Mouse (Mus musculus): ENCODE data around the gene Chrm4. TPM values are rescaled to one million over a fixed set of nuclear protein-coding genes. Genes with fewer than 3 reads are reported as not detected.

Gene Chrm4
- total RNA-seq (2014; rRNA removed) = 3.3 and 4.4 TPM in 2 replicates
- polyA plus RNA-seq (2015; fragmentation: Nextera tagmentation; extraction: Ambion mirVana) = 0.75 and 0.93 TPM in 2 replicates

- H3K4me3 ChIP-seq (ENCODE audit: low read length) = no peak within 1 kb of the TSS
- no peak within 1 kb of the TSS for H3K27ac ChIP-seq
- no peaks in the 10 kb centered on the region for H3K36me3 ChIP-seq (ENCODE audit: insufficient read depth, low read length)
- 0 out of 2 replicates have a peak within 1 kb of the TSS, but pooled peaks have one; percentile 6 for H3K4me2 ChIP-seq (ENCODE audit: low read depth, low read length)
- no peak for ATAC-seq
- peaks cover 13% of the 10 kb centered on the region; the same call in 1 of the 2 replicates for H3K27me3 ChIP-seq (ENCODE audit: insufficient read depth, low read length)
- no peaks in the 10 kb centered on the region for H3K9me3 ChIP-seq (ENCODE audit: low read length)
- no peak for DNase-seq (ENCODE audit: low spot score)
- WGBS = 94% methylated on average over 3 of the region's 3 CpGs
- H3K9ac ChIP-seq (replicated peaks; ENCODE audit: low read length) = no peak within 1 kb of the TSS
- no peak for TF ChIP-seq CTCF (IDR thresholded peaks at IDR 0.05; ENCODE audit: low read depth)
- peaks cover 7% of the 10 kb centered on the region; the same call in 1 of the 2 replicates for H3K4me1 ChIP-seq (ENCODE audit: insufficient read depth, low read length)
These were observed at the start of gene Chrm4 for GRCm38 (mm10) chr2:91926949-91927348. Chrm4 (plus strand) TSS chr2:91927249.

DNA sequence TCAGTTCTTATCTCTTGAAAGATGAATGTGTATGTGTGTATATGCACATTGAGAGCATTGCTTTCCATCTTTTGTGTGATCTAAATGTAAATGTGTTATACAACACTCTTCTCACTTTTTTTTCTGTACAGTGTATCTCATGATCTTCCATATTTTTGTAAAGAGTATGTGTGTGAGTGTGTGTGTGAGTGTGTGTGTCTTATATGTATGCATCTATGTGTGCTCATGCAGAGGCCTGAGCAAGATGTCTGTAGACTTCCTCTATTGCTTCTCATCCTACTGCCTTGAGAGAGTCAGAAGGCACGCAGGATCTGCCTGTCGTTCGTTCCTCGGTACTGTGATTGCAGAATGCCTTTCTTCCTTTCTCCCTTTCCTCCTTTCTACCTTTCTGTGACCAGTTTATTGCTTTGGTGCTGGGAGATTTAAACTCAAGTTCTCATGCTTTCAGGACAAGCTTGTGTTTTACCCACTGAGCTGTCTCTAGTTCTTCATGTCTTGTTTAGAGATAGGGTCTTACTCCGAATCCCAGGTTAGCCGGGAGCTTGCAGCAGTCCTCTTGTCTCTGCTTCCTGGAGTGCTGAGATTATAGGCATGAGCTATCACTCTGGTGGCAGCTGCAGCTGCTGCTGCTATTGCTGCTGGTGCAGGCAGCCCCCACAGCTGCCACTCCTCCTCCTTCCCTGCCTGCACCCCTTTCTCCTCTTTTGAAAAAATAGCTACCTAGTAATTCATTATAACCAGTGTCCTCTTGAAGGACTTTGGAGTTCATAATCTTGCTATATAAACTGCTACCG lies 48.5 kb upstream of the Chrm4 start:
- Histone ChIP-seq H3K4me3 (ENCODE audit: low read length) (no peak overlapping the region), H3K27me3 (ENCODE audit: insufficient read depth, low read length) (no peaks in the 10 kb centered on the region), H3K27ac (no peak overlapping the region), H3K4me2 (ENCODE audit: low read depth, low read length) (no peak overlapping the region), H3K9ac (replicated peaks; ENCODE audit: low read length) (no peak overlapping the region), H3K4me1 (ENCODE audit: insufficient read depth, low read length) (no peaks in the 10 kb centered on the region), H3K9me3 (ENCODE audit: low read length) (no peaks in the 10 kb centered on the region), H3K36me3 (ENCODE audit: insufficient read depth, low read length) (no peaks in the 10 kb centered on the region)
- DNase-seq (ENCODE audit: low spot score) = no peak
- WGBS = 65% methylated on average over 7 of the region's 7 CpGs
- no peak for ATAC-seq
- no peak for TF ChIP-seq CTCF (IDR thresholded peaks at IDR 0.05; ENCODE audit: low read depth)

DNA sequence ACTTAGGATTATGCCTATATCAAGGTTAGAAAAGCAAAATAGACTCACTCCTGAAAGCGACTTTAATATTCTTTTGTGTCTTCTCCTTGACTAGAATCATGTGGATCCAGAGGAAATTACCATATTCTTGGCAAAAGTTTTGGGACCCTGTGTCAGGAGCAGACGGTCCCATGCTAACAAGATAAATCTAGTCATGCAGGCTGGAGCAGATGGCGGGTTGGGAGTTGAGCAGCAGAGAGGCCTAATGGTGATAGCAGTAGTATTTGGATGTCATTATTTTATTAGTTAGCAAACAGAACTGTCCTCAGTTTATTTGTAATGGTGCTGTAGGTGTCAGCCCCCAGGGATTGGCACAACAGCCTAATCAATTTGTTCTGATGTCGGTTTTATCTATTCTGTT lies 43.1 kb upstream of the Chrm4 start:
- no peak for TF ChIP-seq CTCF (IDR thresholded peaks at IDR 0.05; ENCODE audit: low read depth)
- Histone ChIP-seq H3K9ac (replicated peaks; ENCODE audit: low read length) (no peak overlapping the region), H3K27me3 (ENCODE audit: insufficient read depth, low read length) (no peaks in the 10 kb centered on the region), H3K9me3 (ENCODE audit: low read length) (no peaks in the 10 kb centered on the region), H3K36me3 (ENCODE audit: insufficient read depth, low read length) (peaks cover 5% of the 10 kb centered on the region; the same call in 1 of the 2 replicates), H3K27ac (no peak overlapping the region), H3K4me1 (ENCODE audit: insufficient read depth, low read length) (no peaks in the 10 kb centered on the region), H3K4me3 (ENCODE audit: low read length) (no peak overlapping the region), H3K4me2 (ENCODE audit: low read depth, low read length) (no peak overlapping the region)
- WGBS = 69% methylated on average over 4 of the region's 4 CpGs
- ATAC-seq (no peak), DNase-seq (ENCODE audit: low spot score) (peak; percentile 56)

- Histone ChIP-seq H3K4me1 (ENCODE audit: insufficient read depth, low read length) (no peaks in the 10 kb centered on the region), H3K9me3 (ENCODE audit: low read length) (no peaks in the 10 kb centered on the region), H3K4me3 (ENCODE audit: low read length) (no peak overlapping the region), H3K36me3 (ENCODE audit: insufficient read depth, low read length) (peaks cover 5% of the 10 kb centered on the region; the same call in 1 of the 2 replicates), H3K27ac (no peak overlapping the region), H3K4me2 (ENCODE audit: low read depth, low read length) (no peak overlapping the region), H3K9ac (replicated peaks; ENCODE audit: low read length) (no peak overlapping the region), H3K27me3 (ENCODE audit: insufficient read depth, low read length) (no peaks in the 10 kb centered on the region)
- WGBS = 74% methylated on average over 4 of the region's 4 CpGs
- no peak for DNase-seq (ENCODE audit: low spot score)
- no peak for TF ChIP-seq CTCF (IDR thresholded peaks at IDR 0.05; ENCODE audit: low read depth)
- ATAC-seq = no peak
These were observed 42.4 kb upstream of the Chrm4 start for GRCm38 (mm10) chr2:91884616-91885015.

DNA sequence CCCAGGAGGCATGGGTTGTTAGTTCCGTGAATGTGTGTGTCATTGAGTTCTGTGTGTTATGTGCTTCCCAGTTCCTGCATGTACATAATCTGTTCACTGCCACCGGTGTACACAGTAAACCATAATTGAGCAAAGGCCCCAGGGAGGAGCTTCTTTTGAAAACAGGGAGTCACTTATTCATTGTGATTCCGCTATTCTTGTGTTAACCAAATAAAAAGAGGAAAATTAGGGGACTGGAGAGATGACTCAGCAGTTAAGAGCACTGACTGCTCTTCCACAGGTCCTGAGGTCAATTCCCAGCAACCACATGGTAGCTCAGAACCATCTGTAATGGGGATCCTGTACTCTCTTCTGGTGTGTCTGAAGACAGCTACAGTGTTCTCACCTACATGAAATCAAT lies 32.3 kb upstream of the Chrm4 start:
- H3K36me3 ChIP-seq (ENCODE audit: insufficient read depth, low read length) = no peaks in the 10 kb centered on the region
- no peak overlapping the region for H3K4me3 ChIP-seq (ENCODE audit: low read length)
- no peaks in the 10 kb centered on the region for H3K9me3 ChIP-seq (ENCODE audit: low read length)
- 79% methylated on average over 3 of the region's 3 CpGs for WGBS
- DNase-seq (ENCODE audit: low spot score) = no peak
- no peak overlapping the region for H3K27ac ChIP-seq
- no peak for TF ChIP-seq CTCF (IDR thresholded peaks at IDR 0.05; ENCODE audit: low read depth)
- H3K9ac ChIP-seq (replicated peaks; ENCODE audit: low read length) = no peak overlapping the region
- H3K4me1 ChIP-seq (ENCODE audit: insufficient read depth, low read length) = no peaks in the 10 kb centered on the region
- no peaks in the 10 kb centered on the region for H3K27me3 ChIP-seq (ENCODE audit: insufficient read depth, low read length)
- no peak for ATAC-seq
- H3K4me2 ChIP-seq (ENCODE audit: low read depth, low read length) = no peak overlapping the region

DNA sequence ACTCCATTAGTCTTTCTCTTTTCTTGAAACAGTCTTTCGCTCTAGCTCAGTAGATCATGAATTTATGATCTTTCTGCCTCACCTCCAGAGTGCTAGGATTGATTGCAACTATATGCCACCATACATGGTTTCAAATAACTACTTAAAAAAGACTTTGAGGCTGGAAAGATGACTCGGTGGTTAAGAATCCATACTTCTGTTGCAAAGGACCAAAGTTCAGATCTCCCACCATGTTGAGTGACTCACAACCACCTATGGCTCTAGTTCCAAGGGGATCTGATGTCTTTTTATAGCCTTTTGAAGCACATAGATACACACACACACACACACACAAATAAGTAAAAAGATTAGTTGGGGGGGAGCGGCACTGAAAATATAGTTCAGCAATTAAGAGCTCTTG lies 31.6 kb upstream of the Chrm4 start:
- no peaks in the 10 kb centered on the region for H3K4me1 ChIP-seq (ENCODE audit: insufficient read depth, low read length)
- no peak overlapping the region for H3K4me3 ChIP-seq (ENCODE audit: low read length)
- whole genome bisulfite sequencing = 97% methylated on average over 3 of the region's 3 CpGs
- no peak overlapping the region for H3K4me2 ChIP-seq (ENCODE audit: low read depth, low read length)
- TF ChIP-seq CTCF (IDR thresholded peaks at IDR 0.05; ENCODE audit: low read depth) = no peak
- no peaks in the 10 kb centered on the region; the same call in 1 of the 2 replicates for H3K36me3 ChIP-seq (ENCODE audit: insufficient read depth, low read length)
- DNase-seq (ENCODE audit: low spot score) = no peak
- H3K27ac ChIP-seq = no peak overlapping the region
- no peak for ATAC-seq
- H3K9ac ChIP-seq (replicated peaks; ENCODE audit: low read length) = no peak overlapping the region
- H3K9me3 ChIP-seq (ENCODE audit: low read length) = no peaks in the 10 kb centered on the region
- H3K27me3 ChIP-seq (ENCODE audit: insufficient read depth, low read length) = no peaks in the 10 kb centered on the region

DNA sequence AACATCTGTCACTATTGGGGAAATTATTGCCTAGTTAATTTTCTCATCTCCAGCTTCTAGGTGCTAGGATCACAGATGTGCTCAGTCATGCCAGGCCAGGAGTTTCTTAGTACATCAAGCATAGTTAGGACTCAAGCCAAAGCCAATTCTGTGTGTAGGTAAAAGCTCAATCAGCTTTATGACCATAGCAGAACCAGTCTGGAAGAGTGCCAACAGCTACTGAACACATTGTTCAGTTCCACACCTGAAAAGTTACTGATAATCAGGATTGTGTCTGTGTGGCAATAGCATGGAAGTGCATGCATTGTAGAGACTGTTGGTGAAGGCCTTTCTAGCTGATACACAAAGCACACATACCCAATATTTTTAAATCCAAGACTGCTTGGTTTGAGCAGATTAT lies 29.1 kb upstream of the Chrm4 start:
- Histone ChIP-seq H3K4me2 (ENCODE audit: low read depth, low read length) (no peak overlapping the region), H3K27me3 (ENCODE audit: insufficient read depth, low read length) (no peaks in the 10 kb centered on the region), H3K4me3 (ENCODE audit: low read length) (no peak overlapping the region), H3K9ac (replicated peaks; ENCODE audit: low read length) (no peak overlapping the region), H3K27ac (no peak overlapping the region), H3K4me1 (ENCODE audit: insufficient read depth, low read length) (no peaks in the 10 kb centered on the region), H3K9me3 (ENCODE audit: low read length) (no peaks in the 10 kb centered on the region), H3K36me3 (ENCODE audit: insufficient read depth, low read length) (no peaks in the 10 kb centered on the region; the same call in 1 of the 2 replicates)
- DNase-seq (ENCODE audit: low spot score) = peak; percentile 18
- TF ChIP-seq CTCF (IDR thresholded peaks at IDR 0.05; ENCODE audit: low read depth) = no peak
- no peak for ATAC-seq
